Mouse (Mus musculus) layer of hippocampus, adult 18-20 months (tissue): ENCODE measurements around the gene Tab1. TPM values are rescaled to one million over a fixed set of nuclear protein-coding genes. Genes with fewer than 3 reads are reported as not detected.

Source experiments
- DNase-seq, 2 experiments: peaks; one replicate each; pipeline ENCODE4 v3.0.0; 2022; ENCODE audit warnings: low spot score in 2 of 2
- total RNA-seq, 2 experiments: library from RNA; stranded (reverse); gene quantifications; 2 replicates each; pipeline ENCODE4 v1.2.3; 2021

Gene Tab1
- total RNA-seq, 2 experiments from 2014 or later: 21.2 to 23.4 TPM

- peak; percentile 68 to 80 for DNase-seq
These were observed 69.3 kb downstream of the Tab1 start for GRCm38 (mm10) chr15:80202111-80202775.

GRCm38 (mm10) chr15:80203406-80203805 is 70.5 kb downstream of the Tab1 start:
- DNase-seq: no peak

GRCm38 (mm10) chr15:80206057-80206565 is 73.2 kb downstream of the Tab1 start:
- no peak for DNase-seq

- DNase-seq: no peak
These were observed 75.5 kb downstream of the Tab1 start for GRCm38 (mm10) chr15:80208446-80208845.

Other genes with a start within 250 kb of the Tab1 start
- gene Apobec3, start 241.5 kb upstream of the Tab1 start, total RNA-seq: 1 to 10 TPM; 4.3 to 4.4 TPM
- gene Cbx7, start 162.0 kb upstream of the Tab1 start, total RNA-seq: 10 to 100 TPM; 62.3 to 62.7 TPM
- gene Pdgfb, start 118.2 kb upstream of the Tab1 start, total RNA-seq: 10 to 100 TPM; 28.2 to 30.4 TPM
- gene Syngr1, start 41.8 kb upstream of the Tab1 start, total RNA-seq: 100 to 1,000 TPM; 370 to 379 TPM
- gene Rpl3, start 41.3 kb upstream of the Tab1 start, total RNA-seq: 100 to 1,000 TPM; 600 to 628 TPM
- gene Mgat3, start 40.6 kb downstream of the Tab1 start, total RNA-seq: 100 to 1,000 TPM; 114 to 118 TPM
- 10 to 100 TPM; 32.7 to 33.9 TPM for gene Mief1, start 100.9 kb downstream of the Tab1 start, total RNA-seq
- 10 to 100 TPM; 15.2 to 19.6 TPM for gene AC140267.1, start 102.7 kb downstream of the Tab1 start, total RNA-seq
- gene Atf4, start 122.1 kb downstream of the Tab1 start, total RNA-seq: 100 to 1,000 TPM in 1 of 2 experiments, 10 to 100 TPM in 1; 98.4 to 101 TPM
- 10 to 100 TPM; 36.1 to 40.0 TPM for gene Rps19bp1, start 131.2 kb downstream of the Tab1 start, total RNA-seq
- 10 to 100 TPM; 44.2 to 46.2 TPM for gene Cacna1i, start 154.1 kb downstream of the Tab1 start, total RNA-seq